Mouse (Mus musculus): Measurements from ENCODE around the gene Creld2.

Creld2 gene

DNA sequence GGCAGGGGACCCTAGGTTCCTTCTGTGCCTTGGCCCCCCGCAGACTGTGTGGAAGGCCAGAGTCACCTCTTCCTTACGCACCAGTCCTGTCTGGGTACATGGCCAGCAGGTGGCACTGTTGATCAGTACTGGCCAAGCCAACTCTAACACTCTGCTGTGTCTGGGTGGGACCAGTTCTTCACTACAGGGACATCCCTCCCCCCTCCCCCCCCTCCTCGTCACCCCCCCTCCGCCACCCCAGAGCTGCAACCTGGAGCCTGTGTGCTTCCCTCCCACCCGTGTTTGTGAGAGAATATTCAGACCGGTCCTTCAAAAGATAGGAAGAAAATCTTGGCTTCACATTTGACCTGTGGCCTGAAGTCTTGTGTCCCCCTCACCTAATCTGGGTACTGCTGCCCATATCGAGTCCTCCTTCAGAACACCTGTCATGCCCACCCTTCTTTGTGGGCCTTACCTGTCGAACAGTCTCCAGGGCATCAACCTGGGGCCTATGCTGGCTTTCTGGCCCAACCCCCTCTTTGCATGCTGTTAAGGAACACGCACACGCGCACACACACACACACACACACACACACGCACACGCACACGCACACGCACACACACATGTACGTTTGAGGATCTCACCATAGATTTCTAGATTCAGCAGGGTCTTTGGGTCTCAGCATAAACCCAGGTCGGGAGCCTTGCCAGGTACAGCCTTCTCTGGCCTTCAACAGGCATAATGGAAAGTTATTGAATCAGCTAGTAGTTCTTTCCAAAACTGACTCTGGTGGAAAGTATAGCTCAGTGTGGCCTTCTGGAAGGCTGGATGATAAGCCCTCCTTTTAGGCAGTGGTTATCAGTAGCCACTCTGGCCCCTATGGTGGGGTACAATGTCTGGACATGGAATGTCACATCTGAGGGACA, 9.6 kb downstream of the Creld2 start:
- peak; percentile 91 for DNase-seq (ENCODE audit: low spot score)

DNA sequence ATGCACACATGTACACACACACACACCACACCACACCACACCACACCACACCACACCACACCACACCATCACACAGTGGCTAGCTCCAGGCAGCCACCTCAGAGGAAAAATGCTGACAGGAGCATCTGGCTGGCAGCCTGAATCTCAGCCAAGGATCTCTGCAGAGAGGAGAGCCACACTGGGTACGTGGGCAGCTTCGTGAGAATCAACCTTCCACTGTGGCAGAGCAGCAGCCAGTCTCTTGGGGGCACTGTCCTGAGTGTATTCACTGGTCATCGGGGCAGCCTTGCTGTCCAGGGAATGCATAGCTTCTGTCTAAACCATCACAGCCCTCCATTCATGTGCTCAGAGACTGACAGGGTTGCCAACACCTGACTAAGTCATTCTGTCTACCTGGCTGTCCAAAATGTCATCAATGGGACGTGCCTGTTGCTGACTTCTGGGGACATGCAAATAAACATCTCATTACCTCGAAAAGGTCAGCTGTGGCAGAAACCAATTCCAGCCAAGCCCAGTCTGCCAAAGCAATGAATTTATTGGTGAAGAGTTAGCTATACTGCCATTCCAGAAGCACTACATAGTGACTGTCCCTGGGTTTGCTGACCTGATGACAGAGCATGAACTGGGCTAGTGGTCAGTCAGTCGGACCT, 10.5 kb downstream of the Creld2 start:
- no peak for DNase-seq (ENCODE audit: low spot score)

- no peak for DNase-seq (ENCODE audit: low spot score)
Measured at GRCm38 (mm10) chr15:88830696-88831095, 11.2 kb downstream of the Creld2 start.

DNA sequence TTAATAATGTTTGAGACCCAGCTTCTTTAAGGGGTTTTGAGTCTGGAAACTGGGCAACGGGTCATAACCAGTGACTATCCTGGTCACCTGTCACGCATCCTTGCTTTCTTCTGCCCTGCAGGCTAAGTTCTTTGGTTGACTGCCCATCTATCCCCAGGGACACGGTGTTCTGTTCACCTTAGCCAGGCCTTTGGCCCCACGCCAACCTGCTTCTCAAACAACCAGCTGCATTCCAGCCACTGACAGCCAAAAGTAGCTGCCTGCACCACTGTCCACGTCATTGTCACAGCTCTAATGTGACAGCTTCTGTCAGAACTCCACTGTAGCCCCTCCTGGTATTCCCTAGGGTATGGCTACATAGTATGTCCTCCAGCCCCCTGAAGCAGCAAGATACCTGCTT, 12.0 kb downstream of the Creld2 start:
- no peak for DNase-seq (ENCODE audit: low spot score)

DNA sequence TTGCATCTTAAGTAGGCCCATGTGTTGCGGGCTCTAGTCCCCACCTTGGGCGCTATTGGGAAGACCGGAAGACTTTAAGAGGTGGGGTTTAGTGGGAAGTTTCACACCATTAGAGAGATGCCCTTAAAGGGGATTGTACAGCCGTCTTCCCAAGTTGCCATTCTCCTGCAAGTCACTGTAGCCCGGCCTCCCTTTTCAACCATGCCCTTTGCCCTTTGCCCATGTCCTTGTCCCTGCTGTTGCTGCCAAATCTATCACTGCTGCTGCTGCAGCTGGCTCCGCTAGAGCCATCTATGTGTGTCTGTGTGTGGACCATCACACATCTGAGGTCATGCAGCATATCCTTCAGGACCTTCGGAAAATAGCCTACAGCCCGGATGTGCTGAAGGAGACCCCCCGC, 13.1 kb downstream of the Creld2 start:
- DNase-seq (ENCODE audit: low spot score): no peak

GRCm38 (mm10) chr15:88836031-88836430, 16.6 kb downstream of the Creld2 start:
- peak; percentile 24 for DNase-seq (ENCODE audit: low spot score)

DNA sequence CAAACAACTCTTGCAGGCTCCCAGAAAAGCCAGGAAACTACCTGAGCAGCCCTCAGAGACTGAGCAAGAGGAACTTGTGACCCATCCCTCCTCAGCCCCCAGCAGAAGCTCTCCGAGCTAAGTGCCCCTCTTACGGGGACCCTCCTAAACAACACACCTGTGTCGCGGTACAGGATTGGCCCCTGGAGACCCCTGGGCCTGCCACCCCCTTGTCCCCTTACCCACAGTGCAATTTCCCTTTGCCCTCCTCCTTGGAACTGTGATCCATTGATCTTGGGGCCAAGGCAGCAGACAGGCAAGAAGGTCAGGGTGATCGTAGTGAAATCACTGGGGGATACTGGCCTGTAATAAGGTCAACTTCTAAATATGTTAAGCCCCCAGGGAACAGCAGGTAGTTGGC, 17.1 kb downstream of the Creld2 start:
- no peak for DNase-seq (ENCODE audit: low spot score)

DNA sequence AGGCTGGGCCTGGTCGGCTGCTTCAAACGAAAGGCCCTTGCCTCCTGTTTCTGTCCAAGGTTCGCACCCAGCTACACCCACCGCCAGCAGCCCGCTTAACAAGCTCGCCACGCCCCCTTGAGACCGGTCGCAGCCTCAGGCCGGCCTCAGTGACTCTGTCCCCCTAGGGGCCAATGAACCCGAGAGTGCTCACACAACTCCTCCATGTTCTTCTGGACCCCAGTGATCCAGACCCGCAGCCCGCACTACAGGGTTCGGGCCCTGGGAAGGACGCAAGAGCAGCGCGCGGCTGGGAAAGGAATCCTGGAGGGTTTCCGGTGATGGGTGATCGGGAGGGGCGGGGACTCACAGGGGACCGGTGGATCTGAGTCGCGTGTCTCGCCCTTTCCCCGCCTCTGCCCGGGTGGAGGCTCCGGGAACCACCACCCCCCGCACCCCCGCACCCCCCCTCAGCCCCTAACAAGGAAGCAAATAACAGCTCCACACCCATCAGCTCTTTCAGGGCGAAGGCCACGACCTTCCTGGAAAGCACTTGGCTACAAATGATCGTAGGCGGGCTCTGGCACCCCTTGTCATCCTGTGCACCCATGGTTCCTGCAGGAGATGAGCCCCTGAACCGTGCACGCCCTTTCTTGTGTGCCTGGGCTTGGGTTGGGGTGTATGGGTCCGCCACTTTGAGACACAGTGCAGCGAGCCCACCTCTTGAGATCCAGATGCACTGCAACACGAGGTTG, 17.9 kb downstream of the Creld2 start:
- DNase-seq (ENCODE audit: low spot score): peak; percentile 79

- peak; percentile 47 for DNase-seq (ENCODE audit: low spot score)
Measured at GRCm38 (mm10) chr15:88837977-88838376, 18.5 kb downstream of the Creld2 start.

DNA sequence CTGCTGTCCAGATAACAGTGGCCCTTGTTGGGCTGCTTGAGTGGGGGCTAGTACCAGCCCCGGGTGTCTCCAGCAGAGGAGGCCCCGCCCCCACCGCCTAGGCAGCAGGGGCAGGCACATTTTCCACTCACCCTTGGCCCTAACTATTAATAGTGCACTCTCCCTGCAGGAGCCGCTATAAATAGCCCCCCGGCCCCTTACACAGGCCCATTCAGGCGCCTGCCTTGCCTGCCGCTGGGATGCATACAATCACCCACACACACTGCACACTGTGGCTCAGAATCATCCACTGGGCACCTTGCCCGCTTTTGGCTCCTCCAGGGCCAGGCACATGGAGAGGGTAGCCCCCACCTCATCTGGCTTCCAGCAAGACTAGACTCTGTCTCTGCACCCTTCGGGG, 19.8 kb downstream of the Creld2 start:
- peak; percentile 68 for DNase-seq (ENCODE audit: low spot score)

DNA sequence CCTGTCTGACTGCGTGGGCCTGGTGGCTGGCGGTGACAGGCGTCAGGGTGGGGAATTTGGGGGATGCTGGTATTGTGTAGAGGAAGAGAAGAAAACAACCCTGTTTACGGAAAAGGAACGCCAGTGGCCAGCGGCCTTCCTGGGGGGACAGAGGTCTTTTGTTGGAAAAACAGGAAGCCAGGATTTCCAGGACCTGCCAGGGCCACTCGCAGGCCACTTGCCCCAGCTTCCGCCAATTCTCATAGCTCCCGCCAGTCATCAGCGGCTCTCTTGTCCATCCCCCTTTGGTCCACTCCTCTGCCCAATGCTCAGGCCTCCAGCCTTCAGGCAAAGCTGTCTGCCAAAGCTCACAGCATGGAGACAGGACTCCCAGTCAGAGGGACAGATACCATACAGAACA, 20.7 kb downstream of the Creld2 start:
- DNase-seq (ENCODE audit: low spot score): peak; percentile 42

DNA sequence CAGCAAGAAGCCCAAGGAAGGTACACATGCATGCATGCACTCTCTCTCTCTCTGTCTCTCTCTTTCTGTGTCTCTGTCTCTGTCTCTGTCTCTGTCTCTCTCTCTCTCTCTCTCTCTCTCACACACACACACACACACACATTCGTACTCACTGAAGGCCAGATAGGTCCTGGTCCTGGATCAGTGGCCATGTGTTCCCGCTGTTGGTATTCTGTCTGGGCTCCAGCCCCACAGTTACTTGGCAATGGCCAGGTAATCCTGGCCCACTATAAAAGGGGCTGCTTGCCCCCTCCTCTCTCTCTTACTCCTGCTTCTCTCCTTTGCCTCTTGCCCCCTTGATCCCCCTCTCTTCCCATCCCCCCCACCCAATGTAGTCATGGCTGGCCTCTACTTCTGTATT, 21.7 kb downstream of the Creld2 start:
- no peak for DNase-seq (ENCODE audit: low spot score)

DNA sequence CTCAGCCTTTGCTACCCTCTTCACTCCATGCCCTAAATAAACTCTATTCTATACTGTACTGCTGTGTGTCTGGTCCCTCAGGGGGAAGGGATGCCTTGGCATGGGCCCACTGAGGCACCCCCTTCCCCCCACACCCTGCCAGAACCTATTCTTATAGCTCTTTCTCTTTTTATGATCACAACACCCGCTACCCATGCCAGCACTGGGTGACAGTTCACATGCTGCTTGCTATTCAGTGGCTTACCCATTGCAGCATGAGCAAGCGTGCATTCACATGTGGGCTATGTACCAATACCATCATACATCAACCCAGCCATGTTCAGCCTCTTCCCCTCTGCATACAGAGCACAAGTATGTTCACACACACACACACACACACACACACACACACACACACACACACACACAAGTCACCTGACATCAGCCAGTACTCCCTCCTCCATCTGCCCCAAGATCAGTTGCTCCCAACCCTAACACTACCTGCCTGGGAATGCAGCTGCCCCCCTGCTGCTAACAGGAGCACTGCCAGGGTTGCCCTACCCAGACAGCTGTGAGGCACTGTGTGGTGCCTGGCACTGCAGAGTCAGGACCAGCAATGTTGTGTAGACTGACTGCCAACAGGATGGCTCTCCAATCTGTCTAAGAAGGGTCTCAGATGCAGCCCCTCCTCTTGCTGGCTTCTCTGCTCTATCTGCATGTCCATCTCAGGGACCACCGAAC, 22.3 kb downstream of the Creld2 start:
- no peak for DNase-seq (ENCODE audit: low spot score)

- no peak for DNase-seq (ENCODE audit: low spot score)
Measured at GRCm38 (mm10) chr15:88842300-88842673, 22.8 kb downstream of the Creld2 start.

GRCm38 (mm10) chr15:88843486-88844097, 24.1 kb downstream of the Creld2 start:
- DNase-seq (ENCODE audit: low spot score): peak; percentile 39

DNA sequence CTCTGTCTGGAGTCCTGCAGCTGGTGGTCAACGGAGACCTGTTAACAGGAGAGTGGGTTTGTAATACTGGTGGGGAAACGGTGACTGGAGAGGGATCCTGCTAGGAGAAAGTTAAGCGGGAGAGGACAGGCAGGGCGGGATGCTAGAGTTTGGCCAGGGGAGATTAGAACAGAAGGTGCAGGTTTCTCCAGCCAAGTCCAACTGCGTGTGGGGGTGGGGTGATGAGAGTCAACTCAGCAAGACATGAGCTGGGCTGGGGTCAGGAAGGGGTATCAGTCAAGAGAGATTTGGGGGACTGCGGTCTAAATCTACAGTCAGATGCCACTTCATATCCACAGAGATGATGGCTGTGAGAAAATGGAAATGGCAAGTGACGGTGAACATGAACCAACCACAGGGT, 25.5 kb downstream of the Creld2 start:
- no peak for DNase-seq (ENCODE audit: low spot score)

DNA sequence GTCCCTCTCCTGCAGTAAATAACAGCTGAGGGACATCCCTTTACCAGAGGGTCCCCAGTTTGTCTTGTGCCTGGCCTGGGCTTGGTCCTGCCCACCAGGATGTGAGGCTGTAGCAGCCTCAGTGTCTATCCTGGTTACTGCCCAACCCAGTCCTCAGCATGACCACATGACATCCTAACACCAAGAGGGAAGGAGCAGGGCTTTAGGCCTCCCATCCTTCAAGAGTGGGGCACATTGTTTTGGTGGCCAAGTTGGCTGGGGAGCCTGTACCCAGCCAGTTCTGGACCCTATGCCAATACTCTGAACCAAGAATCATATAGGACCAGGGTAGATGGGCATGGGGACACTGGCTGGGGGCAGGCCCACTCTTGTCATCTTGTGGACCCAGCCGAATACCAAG, 29.2 kb downstream of the Creld2 start:
- DNase-seq (ENCODE audit: low spot score): no peak

GRCm38 (mm10) chr15:88849621-88850020, 30.2 kb downstream of the Creld2 start:
- DNase-seq (ENCODE audit: low spot score): no peak

DNA sequence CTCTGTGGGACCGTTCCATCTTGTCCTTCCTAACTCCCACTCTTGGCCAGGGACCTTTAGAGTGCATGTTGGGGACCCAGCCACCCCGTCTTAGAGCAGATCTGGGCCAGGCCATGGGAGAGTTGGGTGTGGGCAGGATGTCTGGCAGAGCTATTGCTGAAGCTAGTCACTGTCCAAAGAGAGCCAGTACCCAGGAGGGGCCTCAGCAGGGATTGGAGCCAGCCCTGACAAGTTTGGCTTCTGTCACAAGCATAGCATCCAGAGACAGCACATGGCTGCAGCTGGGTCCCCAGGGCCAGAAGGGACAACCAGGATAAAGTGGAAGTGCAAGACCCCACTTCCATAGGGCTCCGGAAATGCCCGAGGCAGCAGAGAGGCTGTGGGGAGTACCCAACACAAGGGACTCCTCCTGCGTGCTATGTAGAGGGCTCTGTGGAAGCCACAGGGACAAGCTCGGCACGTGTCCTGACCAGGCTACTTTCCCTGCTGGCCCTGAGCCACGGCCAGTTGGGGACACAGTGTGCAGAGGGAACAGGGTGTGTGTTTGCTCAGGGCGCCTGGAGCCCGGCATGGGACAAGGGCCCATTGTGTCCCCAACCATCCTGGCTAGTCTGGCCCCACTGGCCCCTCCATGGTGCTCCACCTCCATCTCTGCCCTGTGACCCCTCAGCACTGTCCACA, 30.8 kb downstream of the Creld2 start:
- no peak for DNase-seq (ENCODE audit: low spot score)

- no peak for DNase-seq (ENCODE audit: low spot score)
Measured at GRCm38 (mm10) chr15:88851076-88851475, 31.6 kb downstream of the Creld2 start.

GRCm38 (mm10) chr15:88851507-88852149, 32.2 kb downstream of the Creld2 start:
- no peak for DNase-seq (ENCODE audit: low spot score)

All from embryo, embryonic 10.5 days (tissue).